Mouse (Mus musculus) cerebellum, adult 18-20 months (tissue): ENCODE measurements around the gene Dnajc3.

ENCODE experiments used
- DNase-seq, 2 experiments: peaks; one replicate each; pipeline ENCODE4 v3.0.0; 2021

Gene Dnajc3

DNA sequence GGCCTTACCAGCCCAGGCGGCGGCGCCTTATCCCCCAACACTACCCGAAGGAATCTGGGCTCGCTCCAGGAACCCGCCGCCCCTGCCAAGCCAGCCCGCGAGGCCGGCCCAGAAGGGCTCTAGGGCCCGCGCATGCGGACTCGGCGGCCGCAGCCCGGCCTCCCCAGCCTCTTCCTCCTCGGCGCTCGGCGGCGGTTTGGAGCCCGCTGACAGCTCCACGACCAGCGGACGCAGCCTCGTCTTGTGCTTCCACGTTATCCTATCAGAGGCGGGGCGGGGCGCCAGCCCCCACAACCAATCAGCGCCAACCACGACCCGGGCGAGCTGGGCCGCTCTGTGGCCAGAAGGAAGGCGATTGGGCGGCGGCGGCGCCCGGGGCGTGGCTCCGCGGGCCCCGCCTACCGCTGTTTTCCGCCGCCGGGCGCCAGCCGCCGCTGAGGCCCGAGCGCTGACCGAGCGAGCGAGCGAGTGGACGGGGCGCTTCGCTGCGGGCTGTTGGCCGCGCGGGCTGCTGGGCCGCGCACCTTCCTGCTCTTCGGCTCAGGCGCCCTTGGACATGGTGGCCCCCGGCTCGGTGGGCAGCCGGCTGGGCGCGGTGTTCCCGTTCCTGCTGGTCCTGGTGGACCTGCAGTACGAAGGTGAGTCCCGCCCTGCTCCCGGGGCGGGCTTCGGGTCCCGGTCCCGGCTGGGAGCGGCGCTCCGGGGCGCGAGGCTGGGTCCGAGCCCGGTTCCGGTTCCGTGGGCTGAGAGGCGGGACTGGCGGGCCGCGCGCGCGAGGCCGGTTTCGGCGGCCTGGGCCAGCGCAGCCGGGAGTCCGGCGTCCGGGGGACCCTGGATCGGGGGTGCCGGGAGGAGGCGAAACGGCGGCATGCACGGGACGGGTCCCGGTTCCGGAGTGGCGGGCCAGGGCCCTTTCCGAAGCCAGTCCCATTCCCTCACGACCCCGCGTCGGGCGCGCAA, at the start of gene Dnajc3:
Dnajc3 (plus strand) TSS at position 444 of the 960 bp plus-strand sequence.
- DNase-seq = peak; percentile 99 to 100

DNA sequence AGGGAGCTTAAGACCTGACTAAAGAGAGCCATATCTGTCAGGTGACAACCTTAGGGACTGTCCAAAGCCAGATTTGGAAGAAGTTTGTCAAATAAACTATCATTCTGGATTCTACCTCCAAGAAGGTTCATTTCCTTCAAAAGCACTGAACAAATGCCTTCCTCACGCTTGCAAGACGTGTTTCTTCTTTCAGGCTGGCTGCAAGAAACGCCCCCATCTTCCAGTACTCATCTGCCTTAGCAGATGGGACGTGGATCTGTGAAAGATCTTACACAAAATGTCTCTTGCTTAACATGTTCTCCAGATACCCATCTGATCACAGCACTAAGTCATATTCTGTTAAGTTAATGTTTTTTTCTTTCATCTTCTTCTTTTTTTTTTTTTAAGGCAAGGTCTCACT, 47.7 kb upstream of the Dnajc3 start:
- no peak for DNase-seq

- no peak for DNase-seq
Measured at GRCm38 (mm10) chr14:118895228-118895627, 42.5 kb upstream of the Dnajc3 start.

DNA sequence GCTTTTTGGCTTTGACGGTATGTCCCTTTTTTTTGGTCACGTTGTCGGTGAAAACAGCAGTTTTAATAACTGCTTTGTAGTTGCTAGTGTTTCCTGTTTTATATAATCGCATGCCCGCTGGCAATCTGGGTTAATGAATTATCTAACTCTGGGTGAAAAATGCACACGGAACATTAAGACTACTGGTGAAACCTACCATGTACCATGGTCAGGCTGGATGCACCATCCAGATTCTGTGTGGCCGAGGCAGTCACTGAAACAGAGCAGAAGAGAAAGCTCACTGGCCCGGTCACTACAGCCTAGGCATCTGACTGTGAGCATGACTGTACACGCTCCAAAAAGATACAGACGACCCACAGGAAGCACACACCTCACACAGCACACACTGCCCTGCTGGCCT, 42.1 kb upstream of the Dnajc3 start:
- DNase-seq = no peak

GRCm38 (mm10) chr14:118899940-118900339, 37.8 kb upstream of the Dnajc3 start:
- no peak for DNase-seq

DNA sequence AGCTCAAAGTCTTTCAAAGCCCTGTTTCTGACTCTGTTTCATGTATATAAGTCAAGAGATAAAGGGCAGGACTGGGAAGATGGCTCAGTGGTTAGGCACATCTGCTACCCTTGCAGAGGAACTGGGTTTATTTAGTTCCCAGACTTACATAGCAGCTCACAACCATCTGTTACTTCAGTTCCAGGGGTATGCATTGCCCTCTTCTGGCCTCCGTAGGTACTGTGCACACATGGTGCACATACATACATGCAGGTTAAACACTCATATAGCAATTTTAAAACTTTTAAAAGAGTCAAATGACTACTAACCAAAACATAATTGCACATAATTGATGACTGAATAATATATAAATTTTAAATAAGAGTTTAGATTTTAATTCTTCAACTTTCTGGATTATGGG, 36.9 kb upstream of the Dnajc3 start:
- no peak for DNase-seq

GRCm38 (mm10) chr14:118903397-118903796, 34.4 kb upstream of the Dnajc3 start:
- no peak for DNase-seq

- no peak for DNase-seq
Measured at GRCm38 (mm10) chr14:118903867-118904562, 33.8 kb upstream of the Dnajc3 start.

- DNase-seq = no peak
Measured at GRCm38 (mm10) chr14:118907592-118907991, 30.2 kb upstream of the Dnajc3 start.

GRCm38 (mm10) chr14:118909872-118910271, 27.9 kb upstream of the Dnajc3 start:
- no peak for DNase-seq

GRCm38 (mm10) chr14:118910332-118911222, 27.2 kb upstream of the Dnajc3 start:
- peak; percentile 63 to 71 for DNase-seq

GRCm38 (mm10) chr14:118911521-118911920, 26.3 kb upstream of the Dnajc3 start:
- no peak for DNase-seq

DNA sequence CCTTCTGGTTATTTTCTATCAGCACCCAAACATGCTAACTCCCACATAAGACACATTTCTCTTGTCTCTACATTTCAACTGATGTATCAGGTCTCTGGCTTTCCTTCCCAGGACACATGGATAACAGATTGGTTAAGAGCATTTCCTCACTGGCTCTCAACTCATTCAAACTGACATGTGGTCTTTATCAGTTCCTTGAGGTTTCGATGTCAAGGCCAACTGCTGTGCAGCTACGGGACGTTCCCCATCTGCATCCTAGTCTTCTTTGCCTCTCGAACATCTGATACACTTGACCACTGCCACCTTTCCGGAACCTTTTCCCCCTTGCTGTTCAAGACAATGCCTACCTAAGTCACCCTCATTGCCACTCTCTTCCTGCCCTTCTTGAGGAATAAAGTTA, 24.1 kb upstream of the Dnajc3 start:
- DNase-seq = no peak

DNA sequence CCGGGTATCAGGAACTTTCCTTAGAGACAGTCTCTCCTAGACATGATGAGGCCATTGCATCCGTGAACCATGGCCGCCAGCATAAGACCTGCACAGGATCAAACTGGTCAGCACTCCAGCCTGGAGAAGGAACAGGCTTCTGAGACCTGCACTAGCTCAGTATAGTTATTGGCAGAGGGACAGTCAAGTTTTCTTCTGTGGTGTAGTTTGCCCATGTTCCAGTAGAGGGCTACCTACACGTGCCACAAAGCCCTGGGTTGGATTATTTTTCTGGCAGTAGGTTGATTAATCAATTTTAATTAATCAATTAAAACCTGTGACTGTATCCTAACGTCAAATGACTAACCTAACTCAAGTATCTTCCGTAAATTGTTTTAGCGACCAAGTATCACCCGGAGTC, 18.8 kb upstream of the Dnajc3 start:
- peak; percentile 27 to 28 for DNase-seq

DNA sequence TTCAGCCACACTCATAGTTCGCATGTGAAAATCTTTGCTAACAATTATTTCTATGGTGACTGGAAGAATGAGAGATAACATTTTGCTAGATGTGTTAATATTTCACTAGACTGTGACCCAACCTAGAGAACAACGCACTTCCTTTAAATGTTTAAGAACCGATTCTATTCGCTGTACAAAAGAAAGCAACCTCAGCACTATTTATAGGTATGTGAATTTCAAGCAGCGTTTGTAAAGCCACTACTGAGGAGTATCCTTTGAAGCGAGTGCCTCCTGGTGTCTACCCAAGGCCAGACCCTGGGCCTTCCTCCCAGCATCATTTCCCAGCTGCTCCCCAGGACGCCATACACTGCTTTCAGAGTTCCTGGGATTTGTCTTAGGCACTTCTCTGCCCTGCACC, 17.1 kb upstream of the Dnajc3 start:
- no peak for DNase-seq

- peak; percentile 14 to 26 for DNase-seq
Measured at GRCm38 (mm10) chr14:118922251-118922650, 15.5 kb upstream of the Dnajc3 start.

- DNase-seq = peak; percentile 49 to 53
Measured at GRCm38 (mm10) chr14:118922667-118923184, 15.1 kb upstream of the Dnajc3 start.

DNA sequence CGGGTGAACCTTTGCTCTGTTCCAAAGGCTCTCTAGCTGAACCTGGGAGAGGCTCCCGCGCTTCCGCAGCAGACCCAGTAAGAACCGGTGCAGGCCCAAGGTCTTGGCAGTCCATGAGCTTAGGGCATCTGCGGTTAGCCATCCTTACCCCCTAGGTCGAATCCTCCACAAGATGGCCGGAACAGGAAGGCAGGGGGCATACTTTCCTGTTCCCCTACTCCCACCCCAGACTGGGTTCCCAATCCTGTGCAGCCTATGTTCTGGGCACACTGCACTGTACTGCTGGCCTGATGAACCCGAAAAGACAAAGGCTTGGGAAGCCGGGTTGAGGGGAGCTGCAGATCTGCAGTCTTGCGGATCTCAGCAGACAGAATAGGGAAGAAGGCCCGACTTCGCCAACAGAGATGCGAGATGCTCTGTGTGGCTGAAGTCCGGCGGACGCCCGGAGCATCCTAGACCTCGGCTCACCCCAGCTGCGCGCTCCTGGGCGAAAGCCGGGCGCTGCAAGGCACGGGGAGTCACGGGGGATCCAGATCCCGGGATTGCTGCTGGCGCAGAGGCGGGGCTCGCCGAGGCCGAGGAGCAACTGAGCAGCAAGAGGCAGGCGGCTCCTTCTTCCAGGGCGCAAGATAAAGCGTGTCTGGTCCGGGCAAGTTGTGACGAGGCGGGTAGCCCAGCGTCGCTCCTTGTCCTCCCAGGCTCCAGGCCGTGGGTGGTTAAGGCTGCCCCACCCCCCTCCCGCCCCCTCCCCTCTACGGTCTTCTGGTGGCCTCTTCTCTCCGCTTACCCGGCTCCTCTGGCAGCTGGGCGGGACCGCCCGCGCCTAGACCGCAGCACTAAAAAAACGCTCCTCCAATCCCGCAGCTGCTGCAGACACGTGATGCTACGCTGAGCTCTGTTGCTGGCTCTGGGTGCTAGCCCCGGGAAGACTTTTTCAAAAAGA, 12.8 kb upstream of the Dnajc3 start, which contains the start of gene Dzip1:
Dzip1 (minus strand) TSS at position 788 of the 943 bp plus-strand sequence.
- peak; percentile 68 to 71 for DNase-seq

GRCm38 (mm10) chr14:118928565-118928964, 9.2 kb upstream of the Dnajc3 start:
- no peak for DNase-seq

DNA sequence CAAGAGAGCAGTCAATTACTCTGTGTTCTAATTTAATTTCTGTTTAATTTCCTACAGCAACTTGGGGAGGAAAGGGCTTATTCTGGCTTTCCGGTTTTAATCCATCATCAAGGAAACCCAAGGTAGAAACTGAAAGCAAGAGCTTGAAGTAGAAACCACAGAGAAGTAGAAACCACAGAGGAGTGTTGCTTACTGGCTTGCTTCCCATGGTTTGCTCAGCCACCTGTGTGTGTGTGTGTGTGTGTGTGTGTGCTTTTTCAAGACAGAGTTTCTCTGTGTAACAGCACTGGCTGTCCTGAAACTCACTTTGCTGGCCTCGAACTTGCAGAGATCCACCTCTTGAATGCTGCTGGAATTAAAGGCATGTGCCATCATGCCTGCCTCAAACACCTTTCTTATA, 8.0 kb upstream of the Dnajc3 start:
- no peak for DNase-seq

DNA sequence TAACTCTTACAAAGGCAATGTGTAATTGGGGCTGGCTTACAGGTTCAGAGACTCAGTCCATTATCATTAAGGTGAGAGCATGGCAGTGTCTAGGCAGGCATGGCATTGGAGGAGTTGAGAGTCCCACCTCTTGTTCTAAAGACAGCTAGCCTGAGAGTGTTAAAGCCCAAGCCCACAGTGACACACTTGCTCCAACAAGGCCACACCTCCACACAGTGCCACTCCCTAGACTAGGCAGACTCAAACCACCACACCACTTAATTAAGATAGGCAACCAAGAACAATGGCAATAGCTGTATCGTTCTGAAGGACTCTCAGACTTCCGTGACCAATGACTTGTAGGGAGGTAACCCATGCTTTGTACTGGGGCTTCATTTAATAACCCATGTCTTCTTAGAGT, 7.0 kb upstream of the Dnajc3 start:
- DNase-seq = no peak
